Comparison of ENCODE assay signal across 9 mouse cellular contexts in genomic region chr5:129299456-129299765, GRCm38 (mm10).
DNase-seq lines count a peak whose midpoint lies in the region; ATAC-seq and TF ChIP-seq lines count a peak whose summit lies in the region.
"Had no signal": no experiment of that assay in that cellular context is flagged by ENCODE, and none has a peak within 500 bp of the region (broad histone marks: within the 10 kb centered on the region; RNA-seq: fewer than 3 reads in every experiment).

No protein-coding gene starts in this region.

- H3K36me3 ChIP-seq in forebrain, postnatal 0 days (ENCODE audit: insufficient read depth), result no peaks in the 10 kb centered on the region
- H3K36me3 ChIP-seq in forebrain, embryonic 12.5 days (replicated peaks), result no peaks in the 10 kb centered on the region
- no peaks in the 10 kb centered on the region for H3K36me3 ChIP-seq in myocyte (ENCODE audit: control insufficient read depth, insufficient read depth)
- H3K36me3 ChIP-seq: lung, embryonic 15.5 days had no signal

- no peak for TF ChIP-seq CTCF in forebrain, postnatal 0 days (IDR thresholded peaks at IDR 0.05; ENCODE audit: low read depth)
- TF ChIP-seq CTCF in lung, adult 2 months (IDR thresholded peaks at IDR 0.05; ENCODE audit: insufficient read depth, low read length), result no peak

- no peak overlapping the region for H3K9ac ChIP-seq in forebrain, postnatal 0 days
- no peak overlapping the region for H3K9ac ChIP-seq in forebrain, embryonic 12.5 days
- H3K9ac ChIP-seq: lung, embryonic 15.5 days had no signal

- 0 out of 2 replicates have a peak, but pooled peaks cover 6% of the 10 kb centered on the region for H3K4me1 ChIP-seq in forebrain, postnatal 0 days (ENCODE audit: insufficient read depth)
- H3K4me1 ChIP-seq in forebrain, embryonic 12.5 days, result peaks cover 19% of the 10 kb centered on the region
- peaks cover 3% of the 10 kb centered on the region; the same call in 1 of the 2 replicates for H3K4me1 ChIP-seq in lung, adult 2 months (ENCODE audit: control insufficient read depth, insufficient read depth, low read length)
- H3K4me1 ChIP-seq: lung, embryonic 15.5 days had no signal

- no peaks in the 10 kb centered on the region for H3K9me3 ChIP-seq in forebrain, postnatal 0 days (ENCODE audit: low read length)
- no peaks in the 10 kb centered on the region for H3K9me3 ChIP-seq in forebrain, embryonic 12.5 days
- H3K9me3 ChIP-seq: lung, embryonic 15.5 days had no signal

- H3K27me3 ChIP-seq in forebrain, postnatal 0 days (ENCODE audit: insufficient read depth, low read length), result no peaks in the 10 kb centered on the region; the same call in 1 of the 2 replicates
- peaks cover 33% of the 10 kb centered on the region for H3K27me3 ChIP-seq in forebrain, embryonic 12.5 days
- H3K27me3 ChIP-seq in myocyte (ENCODE audit: control insufficient read depth, insufficient read depth, insufficient read length), result no peaks in the 10 kb centered on the region
- H3K27me3 ChIP-seq: lung, embryonic 15.5 days had no signal

- H3K79me2 ChIP-seq in myocyte (ENCODE audit: control insufficient read depth, insufficient read depth), result no peaks in the 10 kb centered on the region

- peak; percentile 27; the same call in 1 of the 2 replicates for ATAC-seq in forebrain, postnatal 0 days
- ATAC-seq in forebrain, embryonic 12.5 days (ENCODE audit: low FRiP score), result no peak

- H3K27ac ChIP-seq in forebrain, postnatal 0 days (ENCODE audit: low read depth, low read length), result no peak overlapping the region
- H3K27ac ChIP-seq in forebrain, embryonic 12.5 days, result no peak overlapping the region
- H3K27ac ChIP-seq: lung, embryonic 15.5 days had no signal

- 49% methylated on average over 2 of the region's 2 CpGs for WGBS in forebrain, postnatal 0 days
- WGBS in forebrain, embryonic 12.5 days, result 44% methylated on average over 2 of the region's 2 CpGs
- 39% methylated on average over 2 of the region's 2 CpGs for WGBS in lung, adult 2 months

- no peak overlapping the region for H3ac ChIP-seq in myocyte (ENCODE audit: control insufficient read depth, insufficient read length)

- H3K4me2 ChIP-seq in forebrain, postnatal 0 days (ENCODE audit: low read depth), result no peak overlapping the region
- no peak overlapping the region for H3K4me2 ChIP-seq in forebrain, embryonic 12.5 days
- H3K4me2 ChIP-seq in myocyte (ENCODE audit: low read depth), result peak overlapping the region; percentile 18
- H3K4me2 ChIP-seq: lung, embryonic 15.5 days had no signal

- no peak for TF ChIP-seq POLR2A in lung, adult 2 months (IDR thresholded peaks at IDR 0.05; ENCODE audit: borderline replicate concordance, extremely low read depth, low read depth, low read length)
- no peak for TF ChIP-seq POLR2A in myocyte (IDR thresholded peaks at IDR 0.05; ENCODE audit: insufficient read length, low read depth)

- H3K4me3 ChIP-seq in forebrain, postnatal 0 days (ENCODE audit: low read depth, low read length), result no peak overlapping the region
- no peak overlapping the region for H3K4me3 ChIP-seq in forebrain, embryonic 12.5 days (replicated peaks)
- H3K4me3 ChIP-seq in lung, adult 2 months (replicated peaks; ENCODE audit: extremely low read depth, low read depth, low read length), result no peak overlapping the region
- H3K4me3 ChIP-seq in myocyte, result no peak overlapping the region
- H3K4me3 ChIP-seq: lung, embryonic 15.5 days had no signal

- peak; percentile 24 for DNase-seq in forebrain, postnatal 0 days
- DNase-seq in lung, postnatal 36 days, result peak; percentile 9
- DNase-seq in lung, adult 2 months, result no peak
- peak; percentile 18 for DNase-seq in kidney, adult 9 months
- no peak for DNase-seq in urinary bladder, postnatal 25 days (ENCODE audit: low spot score)
- no peak for DNase-seq in layer of hippocampus, adult 8-10 months (ENCODE audit: low spot score in 2 of 2)

TF ChIP-seq in myocyte, 11 proteins besides CTCF, POLR2A, EP300 and RAD21:
- TF ChIP-seq MYOG (IDR thresholded peaks at IDR 0.05; ENCODE audit: control insufficient read depth in 1 of 3, insufficient read depth in 1 of 3, insufficient read length in 2 of 3, low read depth in 2 of 3), result no peak

Comparison
In these comparisons a context has a peak if more than half of its experiments do, and no peak if none do; other contexts are left out.
1. DNase-seq: peak in forebrain, postnatal 0 days (single experiment), lung, postnatal 36 days (single experiment) and kidney, adult 9 months (single experiment); none in lung, adult 2 months (single experiment), urinary bladder, postnatal 25 days (single experiment) and layer of hippocampus, adult 8-10 months (0 of 2).